Mouse (Mus musculus) myocyte (in vitro differentiated cells): ENCODE data around the gene 1700129C05Rik. TPM values are rescaled to one million over a fixed set of nuclear protein-coding genes. Genes with fewer than 3 reads are reported as not detected.
A peak's percentile ranks its signal among the peaks of the same experiment; 100 is the strongest.

ENCODE experiments used
- H3K27me3 ChIP-seq: one replicate; pipeline ENCODE4 v1.6.1; 2011; ENCODE audit not compliant: control insufficient read depth, insufficient read depth, insufficient read length
- H3K36me3 ChIP-seq: one replicate; pipeline ENCODE4 v1.6.1; 2011; ENCODE audit not compliant: control insufficient read depth, insufficient read depth
- H3K4me2 ChIP-seq: one replicate; pipeline ENCODE4 v1.6.1; 2011; ENCODE audit warnings: low read depth, control low read depth
- H3K4me3 ChIP-seq: one replicate; pipeline ENCODE4 v1.5.1; 2011; ENCODE audit warnings: mild to moderate bottlenecking, control low read depth, moderate library complexity
- H3K79me2 ChIP-seq: one replicate; pipeline ENCODE4 v1.6.1; 2011; ENCODE audit not compliant: control insufficient read depth, insufficient read depth
- H3ac ChIP-seq: one replicate; pipeline ENCODE4 v1.6.1; 2011; ENCODE audit not compliant: control insufficient read depth, insufficient read length
- CEBPB ChIP-seq: IDR thresholded peaks from 2 replicates; pipeline ENCODE4 v1.6.1; 2011; ENCODE audit warnings: mild to moderate bottlenecking, moderate library complexity; ENCODE audit not compliant: poor library complexity, insufficient read depth, severe bottlenecking
- E2F4 ChIP-seq: IDR thresholded peaks from one replicate; pipeline ENCODE4 v1.6.1; 2011; ENCODE audit warnings: mild to moderate bottlenecking, control low read depth, moderate library complexity; ENCODE audit not compliant: insufficient read depth
- MAX ChIP-seq: IDR thresholded peaks from one replicate; pipeline ENCODE4 v1.6.1; 2011; ENCODE audit warnings: low read depth, mild to moderate bottlenecking, control low read depth
- MYOD1 ChIP-seq, 3 experiments: IDR thresholded peaks; one replicate each; pipeline ENCODE4 v1.6.1; 2011; ENCODE audit warnings: control low read depth in 2 of 3, low read depth in 2 of 3, mild to moderate bottlenecking in 2 of 3, moderate library complexity in 1 of 3; ENCODE audit not compliant: insufficient read length in 2 of 3, control insufficient read depth in 1 of 3
- MYOG ChIP-seq, 3 experiments: IDR thresholded peaks; one replicate each; pipeline ENCODE4 v1.6.1; 2011; ENCODE audit warnings: control low read depth in 2 of 3, low read depth in 2 of 3, mild to moderate bottlenecking in 2 of 3; ENCODE audit not compliant: insufficient read length in 2 of 3, control insufficient read depth in 1 of 3, insufficient read depth in 1 of 3
- POLR2A ChIP-seq: IDR thresholded peaks from one replicate; pipeline ENCODE4 v1.6.1; 2011; ENCODE audit warnings: low read depth, mild to moderate bottlenecking, control low read depth, moderate library complexity; ENCODE audit not compliant: insufficient read length
- POLR2AphosphoS2 ChIP-seq: IDR thresholded peaks from one replicate; pipeline ENCODE4 v1.6.1; 2011; ENCODE audit warnings: low read depth, control low read depth; ENCODE audit not compliant: insufficient read length
- REST ChIP-seq: IDR thresholded peaks from one replicate; pipeline ENCODE4 v1.6.1; 2011; ENCODE audit warnings: mild to moderate bottlenecking, control low read depth, moderate library complexity; ENCODE audit not compliant: insufficient read depth, insufficient read length
- SRF ChIP-seq: IDR thresholded peaks from one replicate; pipeline ENCODE4 v1.6.1; 2011; ENCODE audit warnings: low read depth; ENCODE audit not compliant: control insufficient read depth, insufficient read length
- TCF12 ChIP-seq: IDR thresholded peaks from one replicate; pipeline ENCODE4 v1.6.1; 2011; ENCODE audit warnings: mild to moderate bottlenecking, control low read depth; ENCODE audit not compliant: poor library complexity, insufficient read depth, severe bottlenecking
- TCF3 ChIP-seq: IDR thresholded peaks from one replicate; pipeline ENCODE4 v1.6.1; 2011; ENCODE audit warnings: low read depth, control low read depth; ENCODE audit not compliant: insufficient read length
- USF1 ChIP-seq: IDR thresholded peaks from one replicate; pipeline ENCODE4 v1.6.1; 2011; ENCODE audit warnings: low read depth, mild to moderate bottlenecking, control low read depth, moderate library complexity
- polyA plus RNA-seq: library from polyadenylated mRNA; unstranded; fragments of >200 nt; fragmentation: generic; extraction: Trizol; gene quantifications from one replicate; pipeline ENCODE4 v1.2.1, GENCODE M21; 2012; ENCODE audit warnings: missing spikeins

Gene 1700129C05Rik
- polyA plus RNA-seq: not detected

GRCm38 (mm10) chr14:59142793-59143192 lies at the start of gene 1700129C05Rik:
Gene 1700129C05Rik (minus strand): TSS chr14:59142893.
- H3K27me3 ChIP-seq: no peaks in the 10 kb centered on the region
- no peak within 1 kb of the TSS for H3ac ChIP-seq
- no peaks in the 10 kb centered on the region for H3K36me3 ChIP-seq
- no peak within 1 kb of the TSS for H3K4me3 ChIP-seq
- no peak within 1 kb of the TSS for H3K4me2 ChIP-seq
- H3K79me2 ChIP-seq: no peaks in the 10 kb centered on the region
- TF ChIP-seq TCF12 (no peak), E2F4 (no peak), MYOG (IDR thresholded peaks at IDR 0.05; ENCODE audit: control insufficient read depth in 1 of 3, insufficient read depth in 1 of 3, insufficient read length in 2 of 3, low read depth in 2 of 3) (no peak), REST (no peak), POLR2A (no peak), MAX (no peak), SRF (no peak), USF1 (no peak), MYOD1 (IDR thresholded peaks at IDR 0.05; ENCODE audit: control insufficient read depth in 1 of 3, insufficient read length in 2 of 3, low read depth in 2 of 3) (no peak), TCF3 (no peak), POLR2AphosphoS2 (no peak), CEBPB (no peak)

GRCm38 (mm10) chr14:59186121-59186520 lies 43.4 kb upstream of the 1700129C05Rik start:
- TF ChIP-seq CEBPB (no peak), SRF (no peak), TCF12 (no peak), TCF3 (no peak), POLR2AphosphoS2 (no peak), POLR2A (no peak), REST (no peak), MYOD1 (IDR thresholded peaks at IDR 0.05; ENCODE audit: control insufficient read depth in 1 of 3, insufficient read length in 2 of 3, low read depth in 2 of 3) (no peak), MYOG (IDR thresholded peaks at IDR 0.05; ENCODE audit: control insufficient read depth in 1 of 3, insufficient read depth in 1 of 3, insufficient read length in 2 of 3, low read depth in 2 of 3) (no peak)

GRCm38 (mm10) chr14:59185514-59185913 lies 42.8 kb upstream of the 1700129C05Rik start:
- no peaks in the 10 kb centered on the region for H3K79me2 ChIP-seq
- no peaks in the 10 kb centered on the region for H3K36me3 ChIP-seq
- TF ChIP-seq POLR2AphosphoS2 (no peak), REST (no peak), USF1 (no peak), CEBPB (no peak), POLR2A (no peak), MAX (no peak)
- no peaks in the 10 kb centered on the region for H3K27me3 ChIP-seq
- H3K4me3 ChIP-seq: no peak overlapping the region
- H3K4me2 ChIP-seq: no peak overlapping the region
- no peak overlapping the region for H3ac ChIP-seq

More at GRCm38 (mm10) chr14:59186121-59186520, 43.4 kb upstream of the 1700129C05Rik start:
- Histone ChIP-seq H3K4me3 (no peak overlapping the region), H3K4me2 (no peak overlapping the region), H3ac (no peak overlapping the region), H3K36me3 (no peaks in the 10 kb centered on the region), H3K27me3 (no peaks in the 10 kb centered on the region), H3K79me2 (no peaks in the 10 kb centered on the region)

- TF ChIP-seq MYOG (IDR thresholded peaks at IDR 0.05; ENCODE audit: control insufficient read depth in 1 of 3, insufficient read depth in 1 of 3, insufficient read length in 2 of 3, low read depth in 2 of 3) (peak in 1 of 3 experiments; percentile 33), TCF3 (no peak), TCF12 (peak; percentile 34), POLR2AphosphoS2 (no peak), MYOD1 (IDR thresholded peaks at IDR 0.05; ENCODE audit: control insufficient read depth in 1 of 3, insufficient read length in 2 of 3, low read depth in 2 of 3) (peak in 2 of 3 experiments; percentile 47 to 57)
- H3K27me3 ChIP-seq: peaks cover 11% of the 10 kb centered on the region
- no peaks in the 10 kb centered on the region for H3K79me2 ChIP-seq
- no peaks in the 10 kb centered on the region for H3K36me3 ChIP-seq
- H3K4me3 ChIP-seq: no peak overlapping the region
- H3K4me2 ChIP-seq: no peak overlapping the region
- no peak overlapping the region for H3ac ChIP-seq
These were observed 40.0 kb upstream of the 1700129C05Rik start for GRCm38 (mm10) chr14:59182732-59183131.

GRCm38 (mm10) chr14:59178649-59179048 lies 36.0 kb upstream of the 1700129C05Rik start, which contains the start of gene Gm5142:
Gene Gm5142 (minus strand): TSS chr14:59178749.
- no peaks in the 10 kb centered on the region for H3K36me3 ChIP-seq
- H3K4me2 ChIP-seq: no peak within 1 kb of the TSS

More at GRCm38 (mm10) chr14:59178649-59179048, 36.0 kb upstream of the 1700129C05Rik start, which contains the start of gene Gm5142:
- TF ChIP-seq SRF (no peak), USF1 (no peak), MYOD1 (IDR thresholded peaks at IDR 0.05; ENCODE audit: control insufficient read depth in 1 of 3, insufficient read length in 2 of 3, low read depth in 2 of 3) (no peak), MAX (no peak), TCF3 (no peak), CEBPB (no peak), E2F4 (no peak), POLR2AphosphoS2 (no peak), POLR2A (no peak), REST (no peak), TCF12 (no peak), MYOG (IDR thresholded peaks at IDR 0.05; ENCODE audit: control insufficient read depth in 1 of 3, insufficient read depth in 1 of 3, insufficient read length in 2 of 3, low read depth in 2 of 3) (no peak)
- H3K79me2 ChIP-seq: no peaks in the 10 kb centered on the region
- no peak within 1 kb of the TSS for H3K4me3 ChIP-seq
- H3K27me3 ChIP-seq: peaks cover 11% of the 10 kb centered on the region
- H3ac ChIP-seq: no peak within 1 kb of the TSS
